Mouse (Mus musculus): ENCODE results near the gene Ctsh.
"Not testable (repeated sequence)": the region's sequence is repeated elsewhere in the genome, so short reads cannot be mapped to it uniquely, and the experiment has no call there.

Ctsh gene

DNA sequence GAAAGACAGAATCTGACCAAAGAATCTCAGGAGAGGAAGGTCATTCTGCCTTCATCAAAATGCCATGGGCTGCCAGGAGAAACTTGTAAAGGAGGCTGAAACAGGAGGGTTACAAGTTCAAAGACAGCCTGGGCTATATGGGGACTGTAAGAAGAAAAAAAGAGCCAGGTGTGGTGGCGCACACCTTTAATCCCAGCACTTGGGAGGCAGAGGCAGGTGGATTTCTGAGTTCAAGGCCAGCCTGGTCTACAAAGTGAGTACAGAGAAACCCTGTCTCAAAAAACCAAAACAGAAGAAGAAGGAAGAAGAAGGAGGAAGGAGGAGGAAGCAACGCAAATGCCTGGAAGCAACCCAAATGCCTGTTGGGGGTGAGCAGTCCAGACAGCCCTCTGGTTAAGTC, at the start of gene Ctsh:
TSS of gene Ctsh (plus strand) at position 301 of the 400 bp plus-strand sequence.
- DNase-seq: no peak

- DNase-seq: no peak
Measured at GRCm38 (mm10) chr9:90006432-90006831, 47.5 kb upstream of the Ctsh start.

DNA sequence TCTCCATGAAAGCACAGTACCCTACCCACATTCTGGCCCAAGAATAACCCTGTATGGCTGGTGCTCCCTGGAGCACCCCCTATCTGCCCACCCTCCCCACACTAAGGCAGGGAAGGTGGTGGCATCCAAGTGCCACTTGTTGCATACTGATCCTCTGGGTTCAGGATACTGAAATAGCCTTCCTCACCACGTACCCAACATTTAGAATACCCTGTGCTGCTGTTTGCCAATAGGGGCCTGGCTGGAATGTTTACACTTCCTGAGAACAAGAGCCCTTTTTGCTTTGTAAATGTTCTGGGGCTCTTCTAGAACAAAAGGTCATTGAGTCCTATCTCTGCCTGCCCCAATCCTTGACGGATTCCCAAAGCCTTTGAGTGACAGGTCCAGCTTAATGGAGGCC, 46.9 kb upstream of the Ctsh start:
- DNase-seq: no peak

DNA sequence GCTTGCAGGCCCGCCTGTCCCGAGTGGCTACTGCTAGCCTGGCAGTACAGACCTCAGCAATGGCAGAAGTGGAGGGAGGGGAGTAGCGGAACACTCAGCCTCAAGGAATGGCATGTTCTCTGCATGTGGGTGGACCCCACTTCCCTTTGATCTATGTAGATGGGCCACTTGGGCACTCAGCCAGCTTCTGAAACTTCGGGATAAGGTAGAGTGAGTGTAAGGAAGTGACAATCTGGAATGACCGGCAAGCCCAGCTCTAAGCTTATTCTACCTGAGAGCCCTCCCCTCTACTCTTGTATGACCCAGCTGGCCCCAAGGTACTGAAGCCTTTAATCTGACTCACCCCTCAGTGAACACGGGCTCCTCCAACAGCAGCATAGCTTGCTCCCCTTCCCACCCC, 45.8 kb upstream of the Ctsh start:
- peak; percentile 5 for DNase-seq

DNA sequence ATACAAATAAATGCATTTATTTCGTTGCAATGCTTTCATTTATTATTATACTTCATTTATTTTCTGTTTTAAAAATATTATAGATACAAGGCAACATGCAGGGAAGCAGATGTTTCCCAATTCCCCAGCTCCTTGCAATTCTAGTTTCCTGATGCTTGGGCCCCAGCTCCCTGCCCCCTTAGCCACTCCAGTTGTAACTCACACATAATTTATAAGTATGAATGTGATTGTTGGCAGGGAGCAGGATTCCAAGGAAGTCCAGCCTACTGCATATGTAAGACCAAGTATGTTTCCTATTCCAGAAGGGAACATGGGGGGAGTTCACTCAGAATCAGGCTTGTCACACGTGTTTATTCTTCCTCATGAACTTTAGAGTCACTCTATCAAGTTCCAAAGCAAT, 42.1 kb upstream of the Ctsh start:
- DNase-seq: peak; percentile 40

DNA sequence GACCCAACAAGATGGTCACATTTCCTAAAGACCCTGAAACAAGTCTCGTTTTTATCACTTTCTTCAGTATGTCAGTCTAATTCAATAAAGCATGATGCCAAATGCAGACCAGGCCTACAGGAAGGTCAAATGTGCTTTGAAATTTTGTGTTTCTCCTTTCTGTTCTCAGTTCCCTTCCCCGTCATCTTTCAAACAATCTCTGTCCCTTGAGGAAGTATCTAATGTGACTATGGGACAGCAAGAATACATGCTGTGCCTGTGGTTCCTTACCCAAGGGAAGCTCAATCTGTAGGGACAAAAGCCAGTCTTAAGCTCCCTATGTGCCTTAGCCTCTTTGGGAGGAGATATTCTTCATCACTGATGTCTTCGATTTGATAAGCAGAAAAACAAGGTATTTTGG, 39.3 kb upstream of the Ctsh start:
- no peak for DNase-seq

GRCm38 (mm10) chr9:90016204-90016603, 37.7 kb upstream of the Ctsh start:
- DNase-seq: no peak

DNA sequence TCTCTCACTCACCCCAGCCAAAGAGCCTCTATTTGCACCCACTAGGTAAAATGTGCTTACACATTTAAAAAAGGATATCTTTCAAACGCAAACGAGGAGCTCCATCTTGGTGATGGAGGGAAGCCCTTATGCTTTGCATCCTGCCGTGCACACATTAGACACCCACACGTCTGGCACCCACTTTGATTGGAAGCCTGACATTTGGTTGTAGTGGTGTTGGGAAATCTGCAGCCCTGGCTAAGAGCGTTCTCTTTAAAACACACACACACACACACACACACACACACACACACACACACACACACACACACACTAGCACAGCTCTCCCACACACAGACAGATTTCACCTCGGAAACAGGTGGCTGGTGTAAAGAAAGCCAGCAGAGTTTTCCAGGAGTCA, 33.1 kb upstream of the Ctsh start:
- no peak for DNase-seq

GRCm38 (mm10) chr9:90021442-90021841, 32.5 kb upstream of the Ctsh start:
- no peak for DNase-seq

DNA sequence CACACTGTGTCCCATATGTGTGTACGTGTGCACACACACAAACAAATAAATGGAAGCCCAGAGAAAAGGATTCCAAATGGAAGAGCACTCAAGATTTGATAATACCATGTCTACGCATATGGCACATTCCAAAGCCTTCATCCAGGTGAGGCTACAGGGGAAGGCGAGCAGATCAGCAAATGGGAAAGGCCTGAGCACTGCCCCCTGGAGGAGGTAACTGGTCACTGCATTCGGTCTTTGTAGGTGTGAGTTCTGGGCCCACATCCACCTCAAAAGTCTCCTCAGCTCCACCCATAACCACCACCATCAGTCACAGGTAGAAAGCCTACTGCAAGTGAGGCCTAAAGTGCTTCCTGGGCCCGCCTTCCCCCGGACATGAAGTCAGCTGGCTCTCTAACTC, 26.2 kb upstream of the Ctsh start:
- no peak for DNase-seq

DNA sequence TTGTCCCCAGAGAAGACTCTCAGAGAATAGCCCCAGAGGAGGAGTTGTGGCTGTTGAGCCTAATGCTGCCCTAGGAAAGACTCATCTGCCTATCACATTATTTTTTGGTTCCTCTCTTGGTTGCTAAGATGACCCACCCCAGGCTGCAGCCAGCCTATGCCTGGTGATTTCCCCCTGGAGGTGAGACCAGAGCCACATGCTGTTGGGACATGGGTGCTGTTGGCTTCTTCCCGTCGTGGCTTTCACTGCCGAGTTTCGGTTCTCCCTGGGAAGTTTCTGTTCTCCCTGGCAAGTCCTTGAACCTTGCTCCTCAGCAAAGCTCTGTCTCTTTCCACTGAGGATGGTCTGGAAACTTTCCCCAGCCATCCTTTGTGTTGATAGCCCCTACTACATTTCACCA, 20.0 kb upstream of the Ctsh start:
- DNase-seq: no peak

GRCm38 (mm10) chr9:90035168-90035567, 18.8 kb upstream of the Ctsh start:
- no peak for DNase-seq

- no peak for DNase-seq
Measured at GRCm38 (mm10) chr9:90035794-90036193, 18.2 kb upstream of the Ctsh start.

- DNase-seq: no peak
Measured at GRCm38 (mm10) chr9:90036313-90036712, 17.6 kb upstream of the Ctsh start.

DNA sequence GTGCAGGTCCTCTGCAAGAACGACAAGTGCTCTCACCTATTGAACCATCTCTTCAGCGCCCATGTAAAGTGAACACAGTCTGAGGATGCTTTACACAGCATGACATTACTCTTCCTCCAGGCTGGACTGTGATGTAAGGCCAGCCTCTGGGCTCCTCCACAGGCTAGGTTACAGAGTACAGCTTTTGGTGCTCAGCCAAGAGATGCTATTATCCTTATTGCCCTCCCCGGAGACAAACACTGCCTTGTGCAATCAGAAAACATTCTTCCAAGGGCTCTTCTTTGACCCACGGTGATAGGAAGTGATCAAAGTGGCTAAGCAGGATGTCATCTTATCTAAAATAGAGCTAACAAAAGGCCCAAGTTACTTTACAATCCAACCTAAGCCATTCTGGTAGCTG, 15.4 kb upstream of the Ctsh start:
- DNase-seq: no peak

- DNase-seq: no peak
Measured at GRCm38 (mm10) chr9:90040916-90041315, 13.0 kb upstream of the Ctsh start.

DNA sequence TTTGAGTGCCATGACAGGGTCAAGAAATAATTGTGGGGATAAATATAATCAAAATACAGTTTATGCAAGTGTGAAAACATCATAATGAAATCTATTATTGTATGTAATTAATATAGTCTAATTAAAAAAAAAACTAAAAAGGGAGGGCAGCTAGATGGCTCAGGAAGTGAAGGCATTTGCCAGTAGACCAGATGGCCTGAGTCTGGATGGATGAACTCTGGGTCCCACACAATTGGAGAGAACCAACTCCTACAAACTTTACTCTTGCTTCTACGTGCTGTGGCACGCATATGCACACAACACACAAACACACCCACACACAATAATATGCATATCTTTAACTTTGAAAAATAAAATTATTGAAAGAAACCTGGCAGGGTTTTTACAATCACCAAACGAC, 12.4 kb upstream of the Ctsh start:
- DNase-seq: no peak

- DNase-seq: not testable (repeated sequence)
Measured at GRCm38 (mm10) chr9:90042906-90043305, 11.0 kb upstream of the Ctsh start.

DNA sequence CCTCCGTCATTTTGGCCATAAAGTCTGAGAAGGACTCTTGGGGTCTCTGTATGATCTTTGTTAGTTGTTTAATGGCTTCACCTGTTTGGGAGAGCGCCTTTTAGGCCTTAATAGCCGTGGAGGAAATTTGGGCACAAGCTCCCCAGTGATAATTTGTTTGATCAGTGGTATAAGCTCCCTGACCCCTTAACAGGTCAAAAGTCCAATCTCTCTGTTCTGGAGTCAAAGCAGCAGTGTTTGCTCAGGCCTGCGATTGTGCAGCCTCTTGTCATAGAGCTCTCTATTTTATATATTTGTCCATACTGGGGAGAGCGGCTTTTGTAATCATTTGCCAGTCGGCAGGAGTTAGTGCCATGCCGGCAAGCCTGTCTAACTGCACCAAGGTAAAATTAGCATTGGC, 8.8 kb upstream of the Ctsh start:
- DNase-seq: no peak

GRCm38 (mm10) chr9:90047937-90048627, 5.9 kb upstream of the Ctsh start:
- peak; percentile 26 for DNase-seq

GRCm38 (mm10) chr9:90054371-90055145, 606 bp downstream of the Ctsh start:
- DNase-seq: peak; percentile 89

- no peak for DNase-seq
Measured at GRCm38 (mm10) chr9:90055409-90055808, 1.5 kb downstream of the Ctsh start.

DNA sequence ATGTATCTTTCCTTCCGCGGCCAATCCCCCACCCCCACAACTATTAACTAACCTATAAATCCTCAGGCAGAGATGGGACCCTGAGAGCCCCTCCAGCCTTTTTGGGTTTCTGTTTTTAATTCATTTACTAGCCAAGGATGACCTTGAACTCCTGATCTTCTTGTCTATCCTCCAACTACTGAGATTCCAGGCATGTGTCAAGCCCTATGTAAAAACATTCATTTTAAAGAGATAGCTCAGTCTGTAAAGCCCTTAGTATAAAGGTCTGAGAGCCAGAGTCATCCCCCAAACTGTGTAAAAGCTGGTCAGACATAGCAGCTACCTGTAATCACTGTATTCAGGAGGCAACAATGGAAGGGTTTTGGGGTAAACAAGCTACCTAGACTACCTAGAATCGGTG, 2.0 kb downstream of the Ctsh start:
- DNase-seq: no peak

DNA sequence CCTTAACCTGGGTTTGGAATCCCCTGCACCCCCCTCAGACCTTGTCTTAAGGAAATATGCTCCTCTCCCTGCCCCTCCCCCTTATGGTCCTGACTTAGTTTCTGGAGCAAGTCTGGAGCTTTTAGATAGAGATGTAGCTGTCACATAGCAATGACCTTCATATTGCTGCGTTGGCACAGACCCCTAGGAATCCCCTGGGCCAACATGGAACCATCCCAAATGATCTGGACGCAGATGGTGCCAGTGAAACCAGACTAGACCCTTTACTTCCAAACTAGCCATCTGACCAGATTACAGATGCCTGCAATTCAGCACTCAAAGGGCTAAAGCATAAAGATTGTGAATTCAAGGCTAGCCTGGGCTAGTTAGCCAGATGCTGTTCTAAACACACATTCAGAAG, 2.8 kb downstream of the Ctsh start:
- no peak for DNase-seq
